Mouse (Mus musculus): Measurements from ENCODE around the gene Pdpr.

DNA sequence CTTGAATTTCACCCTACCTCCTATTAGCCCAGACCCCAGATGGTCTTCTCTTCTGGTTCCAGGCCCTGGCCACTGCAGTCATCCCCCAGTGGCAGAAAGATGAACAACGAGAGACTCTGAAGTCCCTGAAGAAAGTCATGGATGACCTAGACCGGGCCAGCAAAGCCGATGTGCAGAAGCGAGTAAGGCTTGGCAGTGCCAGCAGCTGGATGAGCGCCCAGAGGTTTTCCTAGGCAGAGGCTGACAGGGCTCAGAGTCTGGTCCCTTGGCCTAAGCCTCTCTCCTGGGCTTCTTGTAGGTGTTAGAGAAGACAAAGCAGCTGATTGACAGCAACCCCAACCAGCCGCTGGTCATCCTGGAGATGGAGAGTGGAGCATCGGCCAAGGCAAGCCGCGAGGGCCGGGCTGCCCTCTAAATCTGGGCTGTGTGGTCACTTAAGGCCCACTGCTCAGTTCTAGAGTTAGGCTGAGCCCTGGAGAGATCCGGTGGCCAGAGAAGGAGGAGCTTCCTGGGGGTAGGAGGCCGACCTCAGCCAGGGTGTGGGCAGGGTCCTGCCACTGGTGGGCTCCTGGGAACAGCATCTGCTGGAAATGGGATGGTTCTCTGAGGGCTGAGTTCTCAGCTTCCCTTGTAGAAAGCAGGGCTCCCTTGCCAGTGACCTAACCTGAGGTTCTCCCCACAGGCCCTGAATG, 40.5 kb upstream of the Pdpr start:
- TF ChIP-seq GATA1 (IDR thresholded peaks at IDR 0.05; ENCODE audit: borderline replicate concordance, low read length), result no peak
- TF ChIP-seq FLI1 (IDR thresholded peaks at IDR 0.05; ENCODE audit: low read length), result no peak

Data from megakaryocyte, embryonic 14.5 days (primary cell).